Mouse (Mus musculus) hindbrain, embryonic 15.5 days (tissue): ENCODE data around the gene Smad3. TPM values are rescaled to one million over a fixed set of nuclear protein-coding genes. Genes with fewer than 3 reads are reported as not detected.

Experiments
- ATAC-seq: fragments of 200-750 bp; cut with Nextera tagmentation; 2 replicates; pipeline ENCODE4 v1.8.0; 2017; ENCODE audit warnings: low read depth, moderate number of reproducible peaks, moderate TSS enrichment; ENCODE audit not compliant: low FRiP score
- H3K27ac ChIP-seq: fragments of 300-500 bp; sonication (generic); replicated peaks from 2 replicates; pipeline ENCODE4 v1.5.1; 2015; ENCODE audit warnings: mild to moderate bottlenecking, inconsistent platforms
- H3K27me3 ChIP-seq: fragments of 300-500 bp; sonication (generic); 2 replicates; pipeline ENCODE4 v1.6.1; 2015; ENCODE audit warnings: control low read depth, inconsistent platforms
- H3K36me3 ChIP-seq: fragments of 300-500 bp; sonication (generic); 2 replicates; pipeline ENCODE4 v1.6.1; 2015; ENCODE audit warnings: control low read depth, inconsistent platforms
- H3K4me1 ChIP-seq: fragments of 300-500 bp; sonication (generic); replicated peaks from 2 replicates; pipeline ENCODE4 v1.6.1; 2015; ENCODE audit warnings: control low read depth, inconsistent platforms
- H3K4me2 ChIP-seq: fragments of 300-500 bp; sonication (generic); 2 replicates; pipeline ENCODE4 v1.6.1; 2015; ENCODE audit warnings: moderate library complexity, mild to moderate bottlenecking, inconsistent platforms
- H3K4me3 ChIP-seq: fragments of 300-500 bp; sonication (generic); 2 replicates; pipeline ENCODE4 v1.5.1; 2015; ENCODE audit warnings: mild to moderate bottlenecking, inconsistent platforms
- H3K9ac ChIP-seq: fragments of 300-500 bp; sonication (generic); 2 replicates; pipeline ENCODE4 v1.6.1; 2015; ENCODE audit warnings: inconsistent platforms
- H3K9me3 ChIP-seq: fragments of 300-500 bp; sonication (generic); 2 replicates; pipeline ENCODE4 v1.6.1; 2016; ENCODE audit warnings: control low read depth, inconsistent platforms
- WGBS: fragments of 180-500 bp; shearing (Covaris S2); methylation state at CpG from one replicate; pipeline ENCODE4 v1.1.7; 2015; 5-methylcytosine and 5-hydroxymethylcytosine counted together
- polyA plus RNA-seq: library from polyadenylated mRNA; unstranded; fragments of >200 nt; fragmentation: Nextera tagmentation; extraction: Ambion mirVana; gene quantifications from 2 replicates; pipeline ENCODE4 v1.2.1, GENCODE M21; 2015

Gene Smad3
- polyA plus RNA-seq, 1 experiment from 2014 or later, result 9.6 TPM

DNA sequence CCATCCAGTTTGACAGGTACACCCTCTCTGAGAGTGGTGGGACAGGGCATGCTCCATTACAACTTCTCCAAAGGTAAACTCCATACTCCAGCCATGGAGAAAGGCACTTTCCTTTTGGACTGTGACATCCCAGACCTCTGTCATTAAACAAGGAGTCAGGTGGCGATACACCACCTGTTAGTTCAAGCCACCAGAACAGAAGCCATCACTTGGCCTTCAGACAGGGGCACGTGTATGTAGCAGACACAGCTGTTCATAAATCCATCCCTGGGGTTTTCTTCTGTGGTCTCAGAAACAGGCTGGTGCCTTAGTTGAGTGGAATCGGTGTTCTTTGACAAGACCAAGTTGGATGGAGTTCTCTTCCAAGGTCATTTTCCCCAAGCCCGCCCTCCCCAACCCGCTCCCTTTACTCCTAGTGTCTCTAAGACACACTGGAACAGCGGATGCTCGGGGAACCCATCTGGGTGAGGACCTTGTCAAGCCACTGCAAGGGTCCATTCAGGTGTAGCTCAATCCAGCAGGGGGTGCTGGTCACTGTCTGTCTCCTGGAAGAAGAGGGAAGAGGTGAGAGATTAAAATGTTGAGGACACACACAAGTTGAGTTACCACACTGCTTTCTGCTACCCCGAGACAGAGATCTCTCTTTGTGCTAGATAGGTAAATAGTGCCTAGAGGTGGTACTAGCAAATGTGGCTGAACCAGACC is 107.8 kb downstream of the Smad3 start:
- Histone ChIP-seq H3K27ac (no peak overlapping the region), H3K36me3 (0 out of 2 replicates have a peak, but pooled peaks cover 4% of the 10 kb centered on the region), H3K9me3 (no peaks in the 10 kb centered on the region), H3K4me3 (no peak overlapping the region), H3K4me2 (no peak overlapping the region), H3K4me1 (peaks cover 44% of the 10 kb centered on the region), H3K27me3 (no peaks in the 10 kb centered on the region), H3K9ac (no peak overlapping the region)
- no peak for ATAC-seq
- WGBS, result 85% methylated on average over 8 of the region's 8 CpGs

DNA sequence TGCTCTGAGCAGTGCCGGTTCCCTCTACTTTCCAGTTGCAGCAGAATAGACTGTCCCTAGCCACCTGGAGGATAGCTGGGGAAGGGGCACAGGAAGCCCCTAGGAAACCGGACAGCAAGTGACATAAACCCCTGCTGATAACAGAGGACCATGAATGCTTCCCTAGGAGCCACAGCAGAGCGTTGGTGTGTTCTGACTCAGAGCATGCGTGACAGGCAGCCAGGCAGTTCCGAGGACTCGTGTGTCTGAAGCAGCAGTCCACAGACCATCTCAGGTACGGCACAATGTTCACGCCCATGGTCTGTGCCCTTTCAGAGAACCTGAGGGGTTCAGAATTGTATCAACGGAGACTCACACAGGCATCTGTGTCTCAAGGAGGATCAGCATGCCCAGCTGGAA is 109.3 kb downstream of the Smad3 start:
- 80% methylated on average over 9 of the region's 9 CpGs for WGBS

DNA sequence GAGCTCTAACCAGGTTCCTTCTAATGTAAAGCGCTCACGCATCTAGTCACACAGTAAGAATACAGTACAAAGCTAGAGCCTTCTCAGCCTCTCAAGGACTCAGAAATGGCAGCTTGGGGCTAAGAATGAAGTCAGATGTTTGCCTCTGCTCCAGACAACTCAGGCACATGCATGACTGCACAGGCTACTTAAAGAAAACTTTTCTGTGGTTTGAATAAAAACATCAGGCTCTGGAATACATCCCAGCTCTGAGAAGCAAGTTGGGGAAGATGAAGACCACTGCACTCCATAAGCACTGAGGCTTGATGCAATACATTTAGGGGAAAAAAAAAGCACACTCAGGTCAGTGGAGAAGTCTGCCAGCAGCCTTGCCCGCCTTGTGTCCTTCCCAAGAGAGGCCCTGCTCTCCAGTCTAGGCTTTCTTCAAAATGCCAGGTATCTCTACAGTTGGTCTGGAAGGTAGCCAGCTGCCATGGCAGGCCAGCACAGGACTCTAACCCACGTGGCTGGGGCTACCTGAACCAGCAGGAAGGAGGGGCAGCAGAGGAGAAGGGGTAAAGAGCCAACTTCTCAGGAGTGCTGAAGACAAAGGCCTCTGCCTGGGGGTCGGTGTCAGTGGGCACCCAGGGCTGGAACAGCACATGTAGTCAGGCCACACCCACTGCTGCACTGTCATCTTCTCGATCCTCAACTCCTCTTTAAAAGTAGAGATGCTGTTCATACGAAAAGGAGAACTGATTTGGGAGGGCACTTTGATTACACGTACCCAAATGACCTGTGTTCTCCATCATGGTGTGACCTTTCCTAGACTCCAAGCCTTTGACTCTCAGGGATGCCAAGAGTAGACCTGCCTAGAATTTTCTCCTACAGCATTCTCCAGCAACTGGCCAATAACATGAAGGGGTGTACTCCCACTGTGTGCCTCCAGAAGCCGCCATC is 109.9 kb downstream of the Smad3 start:
- Histone ChIP-seq H3K4me3 (no peak overlapping the region), H3K27ac (no peak overlapping the region), H3K9me3 (no peaks in the 10 kb centered on the region), H3K4me2 (no peak overlapping the region), H3K27me3 (no peaks in the 10 kb centered on the region), H3K4me1 (peaks cover 24% of the 10 kb centered on the region), H3K9ac (no peak overlapping the region), H3K36me3 (0 out of 2 replicates have a peak, but pooled peaks cover 4% of the 10 kb centered on the region)
- 84% methylated on average over 9 of the region's 9 CpGs for WGBS
- ATAC-seq, result no peak

More for the DNA sequence above, 109.3 kb downstream of the Smad3 start:
- no peak overlapping the region for H3K4me2 ChIP-seq
- no peak for ATAC-seq
- 0 out of 2 replicates have a peak, but pooled peaks cover 4% of the 10 kb centered on the region for H3K36me3 ChIP-seq
- H3K27me3 ChIP-seq, result no peaks in the 10 kb centered on the region
- H3K27ac ChIP-seq, result no peak overlapping the region
- H3K4me1 ChIP-seq, result peaks cover 30% of the 10 kb centered on the region
- H3K9ac ChIP-seq, result no peak overlapping the region
- no peak overlapping the region for H3K4me3 ChIP-seq
- H3K9me3 ChIP-seq, result no peaks in the 10 kb centered on the region

DNA sequence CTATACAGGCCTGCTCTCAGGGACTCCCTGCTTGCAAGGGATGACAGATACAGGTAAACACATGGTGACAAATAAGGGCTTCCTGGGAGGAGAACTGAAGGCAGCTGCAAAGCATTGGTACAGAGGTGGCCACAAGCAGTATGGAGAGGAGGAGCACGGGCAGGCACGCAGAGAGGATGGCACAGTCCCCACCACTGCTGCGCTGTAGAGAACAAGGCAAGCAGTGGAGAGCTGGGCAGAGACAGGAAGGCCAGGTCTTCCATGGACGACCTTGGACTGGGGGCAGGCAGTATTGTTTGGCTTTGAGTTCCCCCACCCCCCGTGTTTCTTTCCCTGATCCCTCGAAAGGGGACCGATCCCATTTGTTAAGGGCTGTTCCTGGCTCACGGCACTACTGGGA is 112.7 kb downstream of the Smad3 start:
- Histone ChIP-seq H3K36me3 (0 out of 2 replicates have a peak, but pooled peaks cover 17% of the 10 kb centered on the region), H3K27me3 (no peaks in the 10 kb centered on the region), H3K27ac (no peak overlapping the region), H3K9me3 (no peaks in the 10 kb centered on the region), H3K4me1 (no peaks in the 10 kb centered on the region), H3K9ac (no peak overlapping the region), H3K4me2 (no peak overlapping the region), H3K4me3 (no peak overlapping the region)
- WGBS, result 83% methylated on average over 8 of the region's 8 CpGs
- ATAC-seq, result no peak

DNA sequence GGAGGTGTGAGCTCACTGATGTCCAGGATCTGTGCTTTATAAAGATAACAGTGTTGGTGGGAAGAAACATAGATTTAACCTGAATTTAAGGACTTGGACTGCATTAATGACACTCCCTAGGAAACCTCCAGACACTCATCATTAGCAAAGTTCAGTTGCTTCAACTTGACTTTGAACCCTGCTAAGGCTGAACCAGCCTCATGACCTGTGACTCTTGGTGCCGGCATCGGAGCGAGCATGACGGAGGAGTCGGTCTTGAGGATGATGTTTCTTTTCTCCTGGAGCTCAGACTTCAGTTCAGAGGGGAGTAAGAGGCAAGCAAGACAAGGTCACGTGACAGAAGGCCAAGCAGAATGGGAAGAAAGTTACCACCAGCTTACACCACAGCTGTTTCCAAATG is 113.8 kb downstream of the Smad3 start:
- ATAC-seq, result no peak

DNA sequence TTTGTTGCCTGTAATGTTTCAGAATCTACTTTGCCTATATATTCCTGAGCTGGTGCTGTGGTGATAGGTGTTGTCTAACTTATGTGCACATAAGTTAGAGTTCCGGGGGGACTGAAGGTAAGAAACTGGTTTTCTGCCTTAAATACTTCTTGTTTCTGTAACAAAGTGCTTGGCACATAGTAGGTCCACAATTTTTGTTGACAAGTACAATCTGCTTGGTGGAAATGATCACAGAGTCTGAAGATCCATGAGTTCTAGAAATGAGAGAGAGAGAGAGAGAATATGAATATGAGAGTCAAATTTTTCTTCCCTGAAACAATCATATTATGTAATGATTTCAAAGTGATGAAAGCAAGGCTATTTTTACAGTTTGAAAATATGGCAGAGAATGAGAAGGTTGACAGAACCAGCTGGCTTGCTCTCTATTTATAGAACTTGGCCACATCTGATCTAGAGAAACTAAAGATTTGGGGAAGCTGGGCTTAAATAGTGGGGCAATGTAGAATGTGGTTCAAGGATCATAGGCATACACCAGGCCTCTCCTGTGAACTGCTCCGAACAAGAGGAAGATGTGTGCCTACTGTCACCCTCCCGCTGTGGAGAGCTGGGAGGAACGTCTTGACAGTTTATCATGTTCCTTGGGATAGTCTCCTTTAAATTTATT is 115.7 kb downstream of the Smad3 start:
- Histone ChIP-seq H3K27me3 (no peaks in the 10 kb centered on the region), H3K4me3 (no peak overlapping the region), H3K4me2 (no peak overlapping the region), H3K4me1 (no peaks in the 10 kb centered on the region), H3K9ac (no peak overlapping the region), H3K36me3 (0 out of 2 replicates have a peak, but pooled peaks cover 17% of the 10 kb centered on the region), H3K27ac (no peak overlapping the region), H3K9me3 (no peaks in the 10 kb centered on the region)
- ATAC-seq, result no peak
- 86% methylated on average over 4 of the region's 4 CpGs for WGBS

More for the DNA sequence above, 113.8 kb downstream of the Smad3 start:
- H3K36me3 ChIP-seq, result 0 out of 2 replicates have a peak, but pooled peaks cover 17% of the 10 kb centered on the region
- H3K4me1 ChIP-seq, result no peaks in the 10 kb centered on the region
- H3K27ac ChIP-seq, result no peak overlapping the region
- no peak overlapping the region for H3K4me3 ChIP-seq
- 93% methylated on average over 6 of the region's 6 CpGs for WGBS
- no peaks in the 10 kb centered on the region for H3K9me3 ChIP-seq
- H3K9ac ChIP-seq, result no peak overlapping the region
- H3K27me3 ChIP-seq, result no peaks in the 10 kb centered on the region
- no peak overlapping the region for H3K4me2 ChIP-seq

DNA sequence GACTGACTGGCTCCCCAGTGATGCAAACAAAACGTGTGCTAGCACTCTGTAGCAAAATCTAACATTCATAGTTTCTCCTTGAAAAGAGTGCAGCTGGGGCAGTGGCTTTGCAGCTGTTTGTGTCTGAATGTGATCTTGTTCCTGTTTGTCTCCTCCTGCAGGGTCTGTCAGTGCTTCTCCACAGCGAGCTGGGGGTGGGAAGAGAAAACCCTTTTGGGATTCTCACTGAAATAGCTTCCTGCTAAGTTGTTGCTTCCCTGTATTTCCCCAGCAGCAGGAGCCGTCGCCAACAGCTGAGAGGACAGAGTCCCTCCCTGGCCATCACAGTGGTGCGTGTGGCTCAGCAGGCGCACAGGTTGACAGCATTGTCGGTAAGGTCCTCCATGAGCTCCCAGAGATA is 121.7 kb downstream of the Smad3 start:
- no peak overlapping the region for H3K9ac ChIP-seq
- no peak for ATAC-seq
- no peaks in the 10 kb centered on the region for H3K27me3 ChIP-seq
- H3K4me1 ChIP-seq, result no peaks in the 10 kb centered on the region
- WGBS, result 50% methylated on average over 7 of the region's 7 CpGs
- H3K27ac ChIP-seq, result no peak overlapping the region
- H3K36me3 ChIP-seq, result 0 out of 2 replicates have a peak, but pooled peaks cover 10% of the 10 kb centered on the region
- H3K9me3 ChIP-seq, result no peaks in the 10 kb centered on the region
- H3K4me3 ChIP-seq, result no peak overlapping the region
- no peak overlapping the region for H3K4me2 ChIP-seq

DNA sequence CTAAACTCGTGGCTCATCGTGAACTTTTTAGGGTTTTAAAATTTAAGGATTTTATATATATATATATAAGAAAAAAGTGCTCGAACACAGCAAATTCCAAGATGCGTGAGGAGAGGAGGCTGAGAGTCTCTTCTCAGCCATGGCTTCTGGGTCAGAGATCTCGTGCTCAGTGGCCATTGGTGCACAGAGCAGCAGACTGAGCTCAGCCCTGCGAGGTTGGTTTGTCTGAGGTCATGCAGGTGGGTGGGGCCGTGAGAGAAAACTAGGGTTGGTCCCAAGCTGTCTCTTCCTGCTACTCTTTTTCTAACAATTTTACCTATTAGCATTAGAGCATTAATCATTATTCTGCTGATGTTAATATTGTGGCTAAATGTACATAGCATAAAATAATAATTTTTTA is 124.5 kb downstream of the Smad3 start:
- ATAC-seq, result no peak
- Histone ChIP-seq H3K4me3 (no peak overlapping the region), H3K9ac (no peak overlapping the region), H3K9me3 (no peaks in the 10 kb centered on the region), H3K4me1 (no peaks in the 10 kb centered on the region), H3K36me3 (peaks cover 16% of the 10 kb centered on the region), H3K27me3 (no peaks in the 10 kb centered on the region), H3K27ac (no peak overlapping the region), H3K4me2 (no peak overlapping the region)
- 58% methylated on average over 7 of the region's 7 CpGs for WGBS

DNA sequence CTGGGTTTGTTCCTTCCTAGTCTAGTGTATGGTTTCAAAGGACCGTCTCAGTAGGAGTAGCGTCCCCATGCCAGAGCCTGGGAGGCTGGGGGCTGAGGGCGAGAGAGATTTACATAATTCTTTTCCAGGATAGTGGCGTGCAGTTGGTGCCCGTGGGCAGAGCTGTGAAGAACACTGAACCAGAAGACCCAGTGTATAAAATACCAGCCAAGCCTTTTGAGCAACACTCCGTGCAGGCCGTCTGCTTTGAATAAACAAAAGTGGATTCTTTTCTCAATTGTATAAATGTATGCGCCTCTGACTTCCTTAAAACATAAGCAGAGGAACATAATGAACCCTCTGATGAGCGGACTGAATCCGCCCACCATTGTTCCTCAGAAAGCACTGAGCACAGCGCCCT is 124.9 kb downstream of the Smad3 start:
- Histone ChIP-seq H3K4me2 (no peak overlapping the region), H3K9ac (no peak overlapping the region), H3K9me3 (no peaks in the 10 kb centered on the region), H3K27me3 (no peaks in the 10 kb centered on the region), H3K36me3 (peaks cover 20% of the 10 kb centered on the region), H3K4me3 (no peak overlapping the region), H3K27ac (no peak overlapping the region), H3K4me1 (no peaks in the 10 kb centered on the region)
- WGBS, result 30% methylated on average over 11 of the region's 11 CpGs
- no peak for ATAC-seq

DNA sequence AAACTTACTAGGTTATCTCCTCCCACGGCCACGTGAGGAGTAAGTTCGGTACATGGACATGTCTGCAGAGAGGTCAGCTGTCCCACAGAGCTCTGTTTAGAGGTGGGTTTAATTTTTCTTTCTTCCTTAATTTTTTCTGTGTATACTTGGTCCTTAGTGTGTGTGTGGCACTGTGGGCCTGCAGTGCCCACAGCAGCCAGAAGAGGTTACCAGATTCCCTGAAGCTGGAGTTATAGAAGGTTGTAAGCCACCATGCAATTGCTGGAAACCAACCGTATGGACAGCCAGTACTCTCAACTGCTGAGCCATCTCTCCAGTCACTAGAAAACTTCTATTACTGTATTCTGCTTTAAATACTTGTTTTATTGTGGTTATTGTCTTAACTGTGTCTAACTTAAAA is 125.7 kb downstream of the Smad3 start:
- Histone ChIP-seq H3K27ac (no peak overlapping the region), H3K9ac (no peak overlapping the region), H3K4me2 (no peak overlapping the region), H3K27me3 (no peaks in the 10 kb centered on the region), H3K4me1 (no peaks in the 10 kb centered on the region), H3K9me3 (no peaks in the 10 kb centered on the region), H3K4me3 (no peak overlapping the region), H3K36me3 (peaks cover 25% of the 10 kb centered on the region)
- ATAC-seq, result no peak
- WGBS, result 53% methylated on average over 4 of the region's 4 CpGs

DNA sequence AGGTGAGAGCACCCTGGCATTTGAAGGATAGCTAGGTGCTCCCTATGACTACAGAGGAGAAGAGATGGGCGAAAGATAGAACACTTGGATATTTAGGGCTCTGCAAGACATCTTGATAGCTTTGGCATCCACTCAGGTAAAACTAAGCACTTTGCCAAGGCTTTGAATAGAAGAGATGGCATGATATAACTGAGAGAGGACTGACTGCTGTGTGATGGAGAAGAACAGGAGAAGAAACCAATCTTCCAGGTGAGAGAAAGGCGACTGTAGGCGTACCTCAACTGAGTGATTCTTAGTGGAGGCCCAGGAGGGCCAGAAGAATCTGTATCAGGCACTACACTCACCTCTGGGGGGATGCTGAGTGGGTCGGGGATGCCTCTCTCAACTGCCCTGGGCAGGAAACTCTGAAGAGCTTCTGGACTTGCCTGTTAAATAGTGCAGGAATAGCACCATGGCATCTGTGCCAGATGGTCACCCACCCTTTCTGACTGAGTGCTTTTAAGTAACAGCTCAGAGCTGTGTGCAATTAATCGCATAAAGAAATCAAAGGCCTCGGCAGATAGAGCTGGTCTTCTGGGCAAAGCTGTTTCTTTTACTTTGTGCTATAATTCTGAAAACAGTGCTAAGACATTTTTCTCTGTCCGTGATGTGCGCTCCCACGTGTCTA is 132.6 kb downstream of the Smad3 start:
- H3K9ac ChIP-seq, result no peak overlapping the region
- H3K36me3 ChIP-seq, result peaks cover 20% of the 10 kb centered on the region
- H3K4me3 ChIP-seq, result no peak overlapping the region
- H3K4me2 ChIP-seq, result no peak overlapping the region
- no peaks in the 10 kb centered on the region for H3K9me3 ChIP-seq
- H3K27me3 ChIP-seq, result no peaks in the 10 kb centered on the region
- no peaks in the 10 kb centered on the region for H3K4me1 ChIP-seq
- no peak overlapping the region for H3K27ac ChIP-seq
- 90% methylated on average over 9 of the region's 9 CpGs for WGBS
- ATAC-seq, result no peak
